Mouse (Mus musculus) lung, embryonic 16.5 days (tissue): ENCODE results near the gene Tmem247. TPM values are rescaled to one million over a fixed set of nuclear protein-coding genes. Genes with fewer than 3 reads are reported as not detected.

Experiments used
- ATAC-seq: fragments of 200-750 bp; cut with Nextera tagmentation; 2 replicates; pipeline ENCODE4 v1.8.0; 2017; ENCODE audit warnings: low read depth, mild to moderate bottlenecking, moderate library complexity
- H3K27ac ChIP-seq: fragments of 300-500 bp; sonication (generic); 2 replicates; pipeline ENCODE4 v1.5.1; 2014; ENCODE audit warnings: mild to moderate bottlenecking, control low read depth, low read length
- H3K27me3 ChIP-seq: fragments of 300-500 bp; sonication (generic); 2 replicates; pipeline ENCODE4 v1.6.1; 2014; ENCODE audit warnings: low read depth, low read length, mixed read lengths; ENCODE audit not compliant: control insufficient read depth, insufficient read depth
- H3K36me3 ChIP-seq: fragments of 300-500 bp; sonication (generic); 2 replicates; pipeline ENCODE4 v1.6.1; 2014; ENCODE audit warnings: low read length; ENCODE audit not compliant: control insufficient read depth, insufficient read depth
- H3K4me1 ChIP-seq: fragments of 300-500 bp; sonication (generic); replicated peaks from 2 replicates; pipeline ENCODE4 v1.6.1; 2014; ENCODE audit warnings: low read length, mixed read lengths; ENCODE audit not compliant: control insufficient read depth, insufficient read depth
- H3K4me2 ChIP-seq: fragments of 300-500 bp; sonication (generic); 2 replicates; pipeline ENCODE4 v1.6.1; 2014; ENCODE audit warnings: low read depth, low read length, control low read depth
- H3K4me3 ChIP-seq: fragments of 300-500 bp; sonication (generic); 2 replicates; pipeline ENCODE4 v1.5.1; 2014; ENCODE audit warnings: mild to moderate bottlenecking, low read length, control low read depth
- H3K9ac ChIP-seq: fragments of 300-500 bp; sonication (generic); 2 replicates; pipeline ENCODE4 v1.6.1; 2014; ENCODE audit warnings: low read length, control low read depth
- H3K9me3 ChIP-seq: fragments of 300-500 bp; sonication (generic); 2 replicates; pipeline ENCODE4 v1.6.1; 2016; ENCODE audit warnings: low read length; ENCODE audit not compliant: control insufficient read depth
- WGBS: fragments of 180-500 bp; shearing (Covaris S2); extraction: QIAGEN DNeasy Blood & Tissue Kit; methylation state at CpG from one replicate; pipeline ENCODE4 v1.1.7; 2014; 5-methylcytosine and 5-hydroxymethylcytosine counted together
- polyA plus RNA-seq: library from polyadenylated mRNA; unstranded; fragments of >200 nt; fragmentation: Nextera tagmentation; extraction: Ambion mirVana; gene quantifications from 2 replicates; pipeline ENCODE4 v1.2.1, GENCODE M21; 2015

Gene Tmem247
- polyA plus RNA-seq, 1 experiment from 2014 or later = not detected

GRCm38 (mm10) chr17:86929355-86929754, 12.2 kb downstream of the Tmem247 start:
- no peak overlapping the region for H3K4me3 ChIP-seq
- H3K27me3 ChIP-seq = no peaks in the 10 kb centered on the region; the same call in 1 of the 2 replicates
- peak overlapping the region; percentile 61; the same call in 1 of the 2 replicates for H3K27ac ChIP-seq
- H3K4me2 ChIP-seq = no peak overlapping the region
- no peaks in the 10 kb centered on the region for H3K36me3 ChIP-seq
- ATAC-seq = no peak
- 76% methylated on average over 6 of the region's 6 CpGs for WGBS
- 0 out of 2 replicates have a peak, but pooled peaks cover 8% of the 10 kb centered on the region for H3K9me3 ChIP-seq
- peaks cover 3% of the 10 kb centered on the region; the same call in 1 of the 2 replicates for H3K4me1 ChIP-seq
- no peak overlapping the region for H3K9ac ChIP-seq

DNA sequence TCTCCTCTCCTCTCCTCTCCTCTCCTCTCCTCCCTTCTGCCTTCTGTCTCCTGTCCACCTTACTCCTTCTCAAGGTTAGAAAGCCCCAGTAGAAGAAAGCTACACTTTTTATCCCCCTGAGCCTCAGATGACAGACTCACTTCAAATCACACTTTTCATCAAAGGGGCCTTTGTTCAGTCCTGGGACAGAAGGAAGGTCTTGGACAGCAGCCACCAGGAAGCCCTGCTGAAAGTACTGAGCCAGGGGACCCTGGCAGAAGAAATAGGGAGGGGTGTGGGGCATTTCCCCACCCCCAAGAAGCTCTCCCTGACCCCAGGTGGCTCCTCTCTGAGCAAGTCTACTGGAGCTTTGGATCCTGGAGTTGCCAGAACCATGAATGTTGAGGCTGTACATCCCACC, 12.8 kb downstream of the Tmem247 start:
- Histone ChIP-seq H3K4me2 (no peak overlapping the region), H3K4me3 (no peak overlapping the region), H3K36me3 (no peaks in the 10 kb centered on the region), H3K9ac (no peak overlapping the region), H3K9me3 (0 out of 2 replicates have a peak, but pooled peaks cover 8% of the 10 kb centered on the region), H3K27me3 (no peaks in the 10 kb centered on the region; the same call in 1 of the 2 replicates), H3K27ac (no peak overlapping the region), H3K4me1 (peaks cover 3% of the 10 kb centered on the region; the same call in 1 of the 2 replicates)
- peak; percentile 84 for ATAC-seq

GRCm38 (mm10) chr17:86932896-86933295, 15.7 kb downstream of the Tmem247 start:
- no peak overlapping the region for H3K27ac ChIP-seq
- no peaks in the 10 kb centered on the region for H3K36me3 ChIP-seq
- no peaks in the 10 kb centered on the region for H3K9me3 ChIP-seq
- no peak overlapping the region for H3K4me3 ChIP-seq
- no peak for ATAC-seq
- peaks cover 9% of the 10 kb centered on the region; the same call in 1 of the 2 replicates for H3K4me1 ChIP-seq
- H3K4me2 ChIP-seq = no peak overlapping the region
- 51% methylated on average over 5 of the region's 5 CpGs for WGBS
- H3K9ac ChIP-seq = no peak overlapping the region
- no peaks in the 10 kb centered on the region; the same call in 1 of the 2 replicates for H3K27me3 ChIP-seq

DNA sequence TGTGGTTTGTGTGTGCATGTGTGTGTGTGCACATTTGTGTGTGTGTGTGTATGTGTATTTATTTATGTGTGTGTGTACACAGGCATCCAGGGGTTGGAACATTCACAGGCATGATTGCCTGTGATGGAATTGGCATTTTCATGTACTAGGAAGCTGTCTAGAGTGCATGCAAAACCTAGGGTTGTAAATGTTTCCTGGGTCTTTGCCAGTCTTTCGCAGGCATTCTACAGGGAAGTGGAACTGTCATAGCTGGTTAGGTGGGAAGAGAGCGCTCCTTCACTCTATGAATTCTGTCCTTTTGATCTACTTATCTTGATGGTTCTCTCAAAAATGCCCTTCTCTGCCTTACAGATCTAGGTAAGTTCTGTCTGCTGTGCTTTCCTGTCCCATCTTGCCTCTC, 19.9 kb downstream of the Tmem247 start:
- 56% methylated on average over 2 of the region's 2 CpGs for WGBS
- no peaks in the 10 kb centered on the region; the same call in 1 of the 2 replicates for H3K27me3 ChIP-seq
- H3K4me3 ChIP-seq = no peak overlapping the region; the same call in 1 of the 2 replicates
- no peak overlapping the region for H3K9ac ChIP-seq
- H3K36me3 ChIP-seq = no peaks in the 10 kb centered on the region
- peak overlapping the region; percentile 76 for H3K4me2 ChIP-seq
- no peaks in the 10 kb centered on the region for H3K9me3 ChIP-seq
- H3K4me1 ChIP-seq = peaks cover 10% of the 10 kb centered on the region
- no peak for ATAC-seq
- H3K27ac ChIP-seq = no peak overlapping the region

- Histone ChIP-seq H3K27me3 (no peaks in the 10 kb centered on the region), H3K4me2 (peak overlapping the region; percentile 76), H3K9ac (peak overlapping the region; percentile 48), H3K27ac (peak overlapping the region; percentile 60), H3K4me3 (peak overlapping the region; percentile 53), H3K9me3 (no peaks in the 10 kb centered on the region), H3K36me3 (no peaks in the 10 kb centered on the region), H3K4me1 (peaks cover 10% of the 10 kb centered on the region)
- WGBS = 2% methylated on average over 20 of the region's 20 CpGs
- ATAC-seq = peak; percentile 95
These were observed 20.5 kb downstream of the Tmem247 start for GRCm38 (mm10) chr17:86937497-86938155.

GRCm38 (mm10) chr17:86938683-86939082, 21.5 kb downstream of the Tmem247 start:
- no peak overlapping the region for H3K9ac ChIP-seq
- no peak overlapping the region for H3K27ac ChIP-seq
- no peak for ATAC-seq
- H3K4me3 ChIP-seq = no peak overlapping the region
- no peaks in the 10 kb centered on the region for H3K27me3 ChIP-seq
- no peaks in the 10 kb centered on the region for H3K36me3 ChIP-seq
- peaks cover 10% of the 10 kb centered on the region for H3K4me1 ChIP-seq
- WGBS = 40% methylated on average over 7 of the region's 7 CpGs
- H3K4me2 ChIP-seq = no peak overlapping the region
- no peaks in the 10 kb centered on the region for H3K9me3 ChIP-seq

DNA sequence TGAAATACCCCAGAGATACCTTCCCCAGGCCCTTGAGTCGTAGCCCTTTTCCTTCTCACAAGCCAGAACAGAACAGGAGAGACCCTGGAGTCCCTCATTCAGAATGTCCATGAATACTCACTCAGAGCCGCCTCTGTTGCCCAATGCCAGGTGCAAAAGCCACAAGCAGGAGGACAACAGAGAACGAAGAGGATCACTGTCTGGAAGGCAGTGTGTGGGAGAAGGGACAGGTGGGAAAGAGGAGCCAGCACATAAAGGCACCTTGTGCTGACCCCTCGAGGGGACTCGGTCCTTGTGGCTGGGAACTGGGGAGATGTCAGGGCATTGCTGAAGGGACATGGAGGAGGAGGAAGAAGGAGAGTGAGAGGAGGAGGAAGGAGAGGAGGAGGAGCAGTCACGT, 25.0 kb downstream of the Tmem247 start:
- no peak overlapping the region for H3K27ac ChIP-seq
- no peaks in the 10 kb centered on the region for H3K9me3 ChIP-seq
- H3K4me3 ChIP-seq = no peak overlapping the region
- no peak for ATAC-seq
- no peaks in the 10 kb centered on the region for H3K36me3 ChIP-seq
- WGBS = 53% methylated on average over 6 of the region's 6 CpGs
- H3K27me3 ChIP-seq = no peaks in the 10 kb centered on the region
- H3K9ac ChIP-seq = no peak overlapping the region
- H3K4me1 ChIP-seq = peaks cover 10% of the 10 kb centered on the region
- no peak overlapping the region for H3K4me2 ChIP-seq

- H3K4me1 ChIP-seq = peaks cover 2% of the 10 kb centered on the region
- no peaks in the 10 kb centered on the region for H3K36me3 ChIP-seq
- H3K4me3 ChIP-seq = no peak overlapping the region
- no peak for ATAC-seq
- no peak overlapping the region for H3K27ac ChIP-seq
- no peak overlapping the region for H3K9ac ChIP-seq
- no peaks in the 10 kb centered on the region for H3K27me3 ChIP-seq
- no peak overlapping the region for H3K4me2 ChIP-seq
- WGBS = 76% methylated on average over 6 of the region's 6 CpGs
- H3K9me3 ChIP-seq = no peaks in the 10 kb centered on the region
These were observed 26.0 kb downstream of the Tmem247 start for GRCm38 (mm10) chr17:86943158-86943557.

GRCm38 (mm10) chr17:86946078-86946477, 28.9 kb downstream of the Tmem247 start:
- Histone ChIP-seq H3K27ac (no peak overlapping the region), H3K27me3 (no peaks in the 10 kb centered on the region), H3K4me1 (no peaks in the 10 kb centered on the region), H3K4me2 (no peak overlapping the region), H3K4me3 (no peak overlapping the region), H3K9me3 (no peaks in the 10 kb centered on the region), H3K9ac (no peak overlapping the region), H3K36me3 (no peaks in the 10 kb centered on the region)
- 38% methylated on average over 3 of the region's 4 CpGs for WGBS
- no peak for ATAC-seq
